Mouse (Mus musculus) liver, embryonic 14.5 days (tissue): ENCODE measurements at regions not wholly inside any gene's neighbourhood (a gene's known extent, or its start where the extent isn't known, plus 50 kb on each side); places are given as distances from the start of the nearest gene placed in this dataset.

ENCODE experiments used
- CTCF ChIP-seq: IDR thresholded peaks from 2 replicates; pipeline ENCODE4 v1.5.1; 2016; ENCODE audit warnings: antibody characterized with exemption, low read depth, control low read depth
- EP300 ChIP-seq: IDR thresholded peaks from 2 replicates; pipeline ENCODE4 v1.6.1; 2016; ENCODE audit warnings: antibody characterized with exemption, low read depth

DNA sequence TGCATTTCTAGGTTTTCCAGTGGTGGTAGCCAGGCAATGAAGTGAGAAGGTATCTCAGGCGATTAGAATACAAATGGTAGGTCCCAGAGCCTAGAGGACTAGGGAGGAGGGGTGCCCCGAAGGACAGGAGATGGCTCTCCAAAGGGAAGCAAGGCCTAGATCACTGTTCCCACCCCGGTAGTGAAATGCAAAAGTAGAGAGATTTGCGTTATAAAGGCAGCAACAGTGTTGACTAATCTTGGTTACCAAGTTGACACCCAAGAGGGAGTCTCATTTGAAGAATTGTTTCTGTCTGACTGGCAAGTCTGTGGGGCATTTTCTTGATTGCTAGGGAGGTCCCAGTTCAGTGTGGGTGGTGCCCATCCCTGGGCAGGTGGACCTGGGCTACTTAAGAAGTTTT is 278.8 kb downstream of the Diras2 start:
- TF ChIP-seq CTCF = no peak
- no peak for TF ChIP-seq EP300
